Mouse (Mus musculus) megakaryocyte, embryonic 14.5 days (primary cell): Measurements from ENCODE around the gene Tomm20.

Experiments used
- FLI1 ChIP-seq: IDR thresholded peaks from 2 replicates; pipeline ENCODE4 v1.6.1; 2012; ENCODE audit warnings: low read length, inconsistent platforms, mixed read lengths
- GATA1 ChIP-seq: IDR thresholded peaks from 3 replicates; pipeline ENCODE4 v1.6.1; 2012; ENCODE audit warnings: mixed read lengths, low read length, inconsistent platforms, borderline replicate concordance

DNA sequence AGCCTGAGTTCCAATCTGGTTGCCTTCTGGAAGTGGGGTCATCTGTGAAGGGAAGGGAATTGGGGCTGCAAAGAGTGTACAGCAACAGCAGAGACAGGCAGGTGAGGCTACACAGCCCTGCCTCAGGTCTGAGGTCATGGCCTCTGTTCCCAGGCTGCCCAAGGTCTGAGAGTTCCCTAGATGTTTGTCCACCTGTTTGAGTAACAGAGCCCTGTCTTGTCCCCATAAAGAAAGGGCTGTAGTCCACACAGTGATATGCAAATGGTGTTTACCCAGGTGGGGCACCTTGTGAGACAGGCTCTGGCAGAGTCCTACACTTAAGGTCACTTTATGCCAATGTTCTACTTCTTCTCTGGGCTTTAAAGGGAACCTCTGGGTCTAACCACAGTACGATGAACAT, 44.0 kb downstream of the Tomm20 start:
- TF ChIP-seq GATA1 (no peak), FLI1 (no peak)
